Mouse (Mus musculus): ENCODE measurements at regions not wholly inside any gene's neighbourhood (a gene's known extent, or its start where the extent isn't known, plus 50 kb on each side); places are given as distances from the start of the nearest gene placed in this dataset.

- H3K4me2 ChIP-seq (ENCODE audit: insufficient read depth, low read depth, poor library complexity, severe bottlenecking): no peak overlapping the region
- H3K9me3 ChIP-seq (replicated peaks; ENCODE audit: low read length): peaks cover 12% of the 10 kb centered on the region
- dilution Hi-C loops (cut with MboI; ENCODE audit: extremely low pct_ligation_motif_present, extremely low pct_unique_long_range_greater_than_20kb, low sequenced_read_pairs) (no loop called here), in situ Hi-C loops (cut with MboI; ENCODE audit: low pct_ligation_motif_present, low pct_unique_long_range_greater_than_20kb, low sequenced_read_pairs) (no loop called here)
- H3K4me1 ChIP-seq (ENCODE audit: control insufficient read depth in 1 of 2, insufficient read depth in 2 of 2): peaks cover 41 to 78% of the 10 kb centered on the region in 2 experiments
- peak; percentile 60 for DNase-seq (ENCODE audit: extremely low read depth)
- H3K79me2 ChIP-seq (replicated peaks; ENCODE audit: control insufficient read depth, extremely low read depth, insufficient read depth, poor library complexity, severe bottlenecking): no peaks in the 10 kb centered on the region
- TF ChIP-seq ZKSCAN1 (IDR thresholded peaks at IDR 0.05; ENCODE audit: borderline replicate concordance, low read depth, low read length): no peak
- no peak for TF ChIP-seq NELFE (IDR thresholded peaks at IDR 0.05; ENCODE audit: low read depth, low read length)
- TF ChIP-seq ZNF384 (IDR thresholded peaks at IDR 0.05; ENCODE audit: low read depth, low read length): no peak
- no peak for TF ChIP-seq MAFK (IDR thresholded peaks at IDR 0.05; ENCODE audit: insufficient replicate concordance, low read length)
- no peak for TF ChIP-seq USF1 (IDR thresholded peaks at IDR 0.05; ENCODE audit: low read depth, low read length)
- TF ChIP-seq ETS1 (conservative IDR thresholded peaks at IDR 0.05; ENCODE audit: low read depth, low read length): no peak
- no peak for TF ChIP-seq POLR2A (IDR thresholded peaks at IDR 0.05; ENCODE audit: low read depth, low read length)
- TF ChIP-seq MXI1 (IDR thresholded peaks at IDR 0.05; ENCODE audit: low read depth, low read length): no peak
- no peak for TF ChIP-seq RCOR1 (conservative IDR thresholded peaks at IDR 0.05; ENCODE audit: low read depth, low read length)
- no peak for TF ChIP-seq CTCF (conservative IDR thresholded peaks at IDR 0.05 in 1 of 2, IDR thresholded peaks at IDR 0.05 in 1 of 2; ENCODE audit: low read depth in 2 of 2, low read length in 2 of 2)
- TF ChIP-seq ELF1 (IDR thresholded peaks at IDR 0.05; ENCODE audit: low read depth, low read length): no peak
- no peak for TF ChIP-seq JUND (conservative IDR thresholded peaks at IDR 0.05; ENCODE audit: low read depth, low read length)
- TF ChIP-seq HCFC1 (IDR thresholded peaks at IDR 0.05; ENCODE audit: low read depth, low read length): no peak
- TF ChIP-seq UBTF (IDR thresholded peaks at IDR 0.05; ENCODE audit: low read depth, low read length): no peak
- no peak for TF ChIP-seq POLR2AphosphoS2 (IDR thresholded peaks at IDR 0.05; ENCODE audit: low read depth, low read length)
- no peak for TF ChIP-seq EP300 (IDR thresholded peaks at IDR 0.05; ENCODE audit: low read length)
- TF ChIP-seq RAD21 (IDR thresholded peaks at IDR 0.05; ENCODE audit: low read depth, low read length): no peak
- TF ChIP-seq MAZ (IDR thresholded peaks at IDR 0.05; ENCODE audit: low read depth, low read length): no peak
- no peak overlapping the region for H3K4me3 ChIP-seq (replicated peaks in 1 of 3; ENCODE audit: low read depth in 2 of 3, low read length in 2 of 3, poor library complexity in 1 of 3)
- H3K9ac ChIP-seq (ENCODE audit: insufficient read depth, low read depth): no peak overlapping the region
- H3K27ac ChIP-seq (ENCODE audit: insufficient read depth, low read depth): no peak overlapping the region
- no peaks in the 10 kb centered on the region for H3K27me3 ChIP-seq (replicated peaks)
- H3K36me3 ChIP-seq (replicated peaks in 1 of 2; ENCODE audit: control insufficient read depth in 1 of 2, insufficient read depth in 1 of 2, low read length in 1 of 2): peaks cover 0 to 2% of the 10 kb centered on the region in 2 experiments
Measured at GRCm38 (mm10) chr15:62284606-62285531, 1362.1 kb upstream of the A1bg start.

GRCm38 (mm10) chr15:62283661-62284429 lies 1361.0 kb upstream of the A1bg start:
- no peak overlapping the region for H3K4me2 ChIP-seq (ENCODE audit: insufficient read depth, low read depth, poor library complexity, severe bottlenecking)
- no peaks in the 10 kb centered on the region for H3K27me3 ChIP-seq (replicated peaks)
- H3K9me3 ChIP-seq (replicated peaks; ENCODE audit: low read length): peaks cover 12% of the 10 kb centered on the region
- DNase-seq (ENCODE audit: extremely low read depth): no peak
- no peaks in the 10 kb centered on the region for H3K79me2 ChIP-seq (replicated peaks; ENCODE audit: control insufficient read depth, extremely low read depth, insufficient read depth, poor library complexity, severe bottlenecking)
- TF ChIP-seq POLR2AphosphoS2 (IDR thresholded peaks at IDR 0.05; ENCODE audit: low read depth, low read length) (no peak), NRF1 (IDR thresholded peaks at IDR 0.05; ENCODE audit: low read depth, low read length) (no peak), MEF2A (IDR thresholded peaks at IDR 0.05; ENCODE audit: borderline replicate concordance, low read depth, low read length) (no peak), MYC (IDR thresholded peaks at IDR 0.05; ENCODE audit: low read depth, low read length) (no peak), BHLHE40 (IDR thresholded peaks at IDR 0.05; ENCODE audit: low read depth, low read length) (no peak), CTCF (conservative IDR thresholded peaks at IDR 0.05 in 1 of 2, IDR thresholded peaks at IDR 0.05 in 1 of 2; ENCODE audit: low read depth in 2 of 2, low read length in 2 of 2) (no peak; a peak in 1 of 4 replicates), TCF12 (IDR thresholded peaks at IDR 0.05; ENCODE audit: low read depth, low read length) (no peak), HCFC1 (IDR thresholded peaks at IDR 0.05; ENCODE audit: low read depth, low read length) (no peak), MAFK (IDR thresholded peaks at IDR 0.05; ENCODE audit: insufficient replicate concordance, low read length) (no peak), JUN (IDR thresholded peaks at IDR 0.05; ENCODE audit: insufficient read depth, low read depth, low read length) (no peak), RAD21 (IDR thresholded peaks at IDR 0.05; ENCODE audit: low read depth, low read length) (no peak), CHD1 (IDR thresholded peaks at IDR 0.05; ENCODE audit: low read depth, low read length) (no peak)
- no peak overlapping the region for H3K9ac ChIP-seq (ENCODE audit: insufficient read depth, low read depth)
- H3K4me3 ChIP-seq (replicated peaks in 1 of 3; ENCODE audit: low read depth in 2 of 3, low read length in 2 of 3, poor library complexity in 1 of 3): no peak overlapping the region
- peaks cover 0 to 2% of the 10 kb centered on the region in 2 experiments for H3K36me3 ChIP-seq (replicated peaks in 1 of 2; ENCODE audit: control insufficient read depth in 1 of 2, insufficient read depth in 1 of 2, low read length in 1 of 2)
- H3K4me1 ChIP-seq (ENCODE audit: control insufficient read depth in 1 of 2, insufficient read depth in 2 of 2): peaks cover 38 to 72% of the 10 kb centered on the region in 2 experiments
- in situ Hi-C loops (cut with MboI; ENCODE audit: low pct_ligation_motif_present, low pct_unique_long_range_greater_than_20kb, low sequenced_read_pairs) (no loop called here), dilution Hi-C loops (cut with MboI; ENCODE audit: extremely low pct_ligation_motif_present, extremely low pct_unique_long_range_greater_than_20kb, low sequenced_read_pairs) (no loop called here)
- no peak overlapping the region for H3K27ac ChIP-seq (ENCODE audit: insufficient read depth, low read depth)
